Mouse (Mus musculus): ENCODE results near the gene Adh7. TPM values are rescaled to one million over a fixed set of nuclear protein-coding genes. Genes with fewer than 3 reads are reported as not detected.

Gene Adh7
- polyA plus RNA-seq, 1 experiment from 2014 or later, result 5.8 TPM

DNA sequence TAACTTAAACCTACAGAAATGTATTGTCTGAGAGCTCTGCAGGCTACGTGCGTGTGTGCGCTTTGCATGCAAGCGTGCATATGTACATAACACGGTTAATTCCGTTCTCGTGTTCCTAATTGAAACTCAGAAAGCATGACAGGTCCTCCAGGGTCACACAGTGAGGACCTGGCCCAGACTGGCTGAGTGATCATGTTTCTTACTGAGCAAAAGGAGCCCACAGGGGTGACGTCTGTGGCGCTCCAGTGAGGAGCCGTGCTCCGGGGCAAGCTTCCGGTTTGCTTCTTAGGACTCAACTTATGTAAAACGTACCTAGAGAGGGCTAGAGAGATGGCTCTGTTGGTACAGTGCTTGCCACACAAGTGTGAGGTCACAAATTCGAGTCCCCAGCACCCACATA is 20.5 kb upstream of the Adh7 start:
- no peak for DNase-seq (ENCODE audit: low read depth, low spot score)

GRCm38 (mm10) chr3:138197556-138197955 is 20.0 kb upstream of the Adh7 start:
- ATAC-seq, result peak; percentile 44
- in situ Hi-C loops (cut with MboI; ENCODE audit: low pct_unique_long_range_greater_than_20kb), result loop anchor here (5.0 to 25.0 kb wide), 5 partner anchors 40 to 990 kb away; no protein-coding TSS in a partner anchor
- ChIA-PET CTCF (interaction anchor here (0.8 to 5.1 kb wide), 38 partner anchors 9 to 418 kb away, joined by 3 to 92 read pairs (median 6); partner anchors contain the start of genes Adh5, Adh7 and Mttp), POLR2A (interaction anchor here (1.1 kb wide), 2 partner anchors 23 to 24 kb away, joined by 3 to 5 read pairs; no protein-coding TSS in a partner anchor)
- TF ChIP-seq CTCF (IDR thresholded peaks at IDR 0.05), result no peak
- no peaks in the 10 kb centered on the region for H3K27me3 ChIP-seq
- DNase-seq (ENCODE audit: low read depth, low spot score), result no peak

More for the DNA sequence above, 20.5 kb upstream of the Adh7 start:
- CTCF ChIA-PET, result interaction anchor here (0.7 to 5.1 kb wide), 20 partner anchors 9 to 242 kb away, joined by 3 to 92 read pairs (median 9); partner anchors contain the start of genes Adh7 and Mttp
- in situ Hi-C loops (cut with MboI; ENCODE audit: low pct_unique_long_range_greater_than_20kb), result loop anchor here (5.0 to 25.0 kb wide), 5 partner anchors 40 to 990 kb away; no protein-coding TSS in a partner anchor
- POLR2A ChIA-PET, result no interaction called here
- TF ChIP-seq CTCF (IDR thresholded peaks at IDR 0.05), result no peak
- no peak for ATAC-seq
- H3K27me3 ChIP-seq, result no peaks in the 10 kb centered on the region

- CTCF ChIA-PET, result interaction anchor here (0.6 to 5.1 kb wide), 46 partner anchors 10 to 419 kb away, joined by 3 to 92 read pairs (median 5); partner anchors contain the start of genes Adh5, Adh7 and Mttp
- ATAC-seq (peak; percentile 85), DNase-seq (ENCODE audit: low read depth, low spot score) (peak; percentile 75)
- peak; percentile 98 for TF ChIP-seq CTCF (IDR thresholded peaks at IDR 0.05)
- POLR2A ChIA-PET, result interaction anchor here (1.0 to 1.1 kb wide), 3 partner anchors 22 to 238 kb away, joined by 3 to 5 read pairs (median 3); no protein-coding TSS in a partner anchor
- H3K27me3 ChIP-seq, result no peaks in the 10 kb centered on the region
- in situ Hi-C loops (cut with MboI; ENCODE audit: low pct_unique_long_range_greater_than_20kb), result loop anchor here (5.0 to 25.0 kb wide), 5 partner anchors 39 to 989 kb away; no protein-coding TSS in a partner anchor
Observed at GRCm38 (mm10) chr3:138197973-138198721, 19.4 kb upstream of the Adh7 start.

DNA sequence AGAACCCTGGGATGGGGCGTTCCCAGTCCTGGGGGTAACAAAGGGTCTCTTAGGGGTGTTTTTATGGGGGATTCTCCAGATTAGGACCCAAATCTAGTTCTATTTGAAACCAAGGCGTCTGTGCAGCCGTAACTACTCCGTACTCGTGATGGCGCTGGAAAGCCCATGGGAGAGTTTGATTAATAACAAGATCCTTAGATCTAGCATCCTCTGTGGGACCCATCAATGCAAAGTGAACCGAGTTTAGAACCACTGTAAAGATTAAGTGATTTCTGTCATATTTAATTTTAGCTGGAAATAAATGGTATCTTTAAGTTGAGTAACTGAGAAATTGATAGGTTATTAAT is 18.9 kb upstream of the Adh7 start:
- no peaks in the 10 kb centered on the region for H3K27me3 ChIP-seq
- DNase-seq (ENCODE audit: low read depth, low spot score) (no peak), ATAC-seq (no peak)
- in situ Hi-C loops (cut with MboI; ENCODE audit: low pct_unique_long_range_greater_than_20kb), result loop anchor here (5.0 to 25.0 kb wide), 5 partner anchors 39 to 989 kb away; no protein-coding TSS in a partner anchor
- no peak for TF ChIP-seq CTCF (IDR thresholded peaks at IDR 0.05)
- CTCF ChIA-PET, result interaction anchor here (0.6 to 5.1 kb wide), 41 partner anchors 10 to 306 kb away, joined by 3 to 92 read pairs (median 5); partner anchors contain the start of genes Adh5, Adh7 and Mttp
- POLR2A ChIA-PET, result interaction anchor here (0.6 to 1.1 kb wide), 4 partner anchors 17 to 238 kb away, joined by 3 to 5 read pairs (median 3); no protein-coding TSS in a partner anchor

DNA sequence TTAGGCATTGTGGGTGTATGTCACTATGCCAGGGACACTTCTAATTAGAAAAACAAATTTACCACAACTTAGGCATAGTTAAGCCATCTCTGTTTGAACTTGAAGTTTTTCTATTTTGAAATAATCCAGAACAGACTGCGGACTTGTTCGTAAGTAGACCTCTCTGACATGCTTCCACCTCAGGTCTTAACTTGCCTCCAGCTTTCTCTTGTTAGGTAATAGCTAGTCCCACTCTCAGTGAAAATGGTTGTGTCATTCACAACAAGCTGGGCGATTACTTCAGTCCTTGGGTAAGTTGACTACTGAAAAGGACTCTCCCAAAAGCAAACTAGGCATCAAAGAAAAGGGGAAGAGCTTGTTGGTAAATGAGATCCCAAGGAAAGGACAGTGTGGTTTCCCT is 8.7 kb upstream of the Adh7 start:
- ATAC-seq, result no peak
- POLR2A ChIA-PET, result interaction anchor here (1.1 kb wide), 1 partner anchor 15 kb away, joined by 3 read pairs; the partner anchor contains the start of gene 4930579F01Rik
- CTCF ChIA-PET, result interaction anchor here (1.0 to 10.9 kb wide), 3 partner anchors 9 to 196 kb away, joined by 3 to 92 read pairs (median 3); partner anchors contain the start of gene Adh7
- H3K27me3 ChIP-seq, result no peaks in the 10 kb centered on the region
- TF ChIP-seq CTCF (IDR thresholded peaks at IDR 0.05), result no peak
- DNase-seq (ENCODE audit: low read depth, low spot score), result no peak
- in situ Hi-C loops (cut with MboI; ENCODE audit: low pct_unique_long_range_greater_than_20kb), result no loop called here

- DNase-seq (ENCODE audit: low read depth, low spot score), result no peak
- no peak for TF ChIP-seq CTCF (IDR thresholded peaks at IDR 0.05)
- ChIA-PET CTCF (interaction anchor here (0.9 to 10.9 kb wide), 5 partner anchors 7 to 19 kb away, joined by 3 to 92 read pairs (median 9); no protein-coding TSS in a partner anchor), POLR2A (interaction anchor here (0.6 kb wide), 1 partner anchor 99 kb away, joined by 3 read pairs; no protein-coding TSS in a partner anchor)
- H3K27me3 ChIP-seq, result no peaks in the 10 kb centered on the region
- in situ Hi-C loops (cut with MboI; ENCODE audit: low pct_unique_long_range_greater_than_20kb), result no loop called here
- no peak for ATAC-seq
Observed at GRCm38 (mm10) chr3:138210432-138211075, 7.0 kb upstream of the Adh7 start.

GRCm38 (mm10) chr3:138212431-138212951 is 5.1 kb upstream of the Adh7 start:
- ChIA-PET POLR2A (no interaction called here), CTCF (interaction anchor here (1.5 to 10.9 kb wide), 7 partner anchors 9 to 219 kb away, joined by 4 to 92 read pairs (median 9); no protein-coding TSS in a partner anchor)
- peak; percentile 72 for DNase-seq (ENCODE audit: low read depth, low spot score)
- peak; percentile 83 for ATAC-seq
- in situ Hi-C loops (cut with MboI; ENCODE audit: low pct_unique_long_range_greater_than_20kb), result no loop called here
- H3K27me3 ChIP-seq, result no peaks in the 10 kb centered on the region
- TF ChIP-seq CTCF (IDR thresholded peaks at IDR 0.05), result no peak

- no peak for DNase-seq (ENCODE audit: low read depth, low spot score)
- POLR2A ChIA-PET, result interaction anchor here (0.6 kb wide), 2 partner anchors 16 to 153 kb away, joined by 3 read pairs; no protein-coding TSS in a partner anchor
- TF ChIP-seq CTCF (IDR thresholded peaks at IDR 0.05), result no peak
- in situ Hi-C loops (cut with MboI; ENCODE audit: low pct_unique_long_range_greater_than_20kb), result no loop called here
- CTCF ChIA-PET, result interaction anchor here (0.7 to 10.9 kb wide), 6 partner anchors 12 to 193 kb away, joined by 3 to 92 read pairs (median 3); no protein-coding TSS in a partner anchor
- H3K27me3 ChIP-seq, result no peaks in the 10 kb centered on the region
- no peak for ATAC-seq
Observed at GRCm38 (mm10) chr3:138215395-138215989, 2.1 kb upstream of the Adh7 start.

- no peak for ATAC-seq
- no peaks in the 10 kb centered on the region for H3K27me3 ChIP-seq
- DNase-seq (ENCODE audit: low read depth, low spot score), result no peak
- TF ChIP-seq CTCF (IDR thresholded peaks at IDR 0.05), result no peak
- POLR2A ChIA-PET, result interaction anchor here (0.6 kb wide), 2 partner anchors 17 to 153 kb away, joined by 3 read pairs; no protein-coding TSS in a partner anchor
- CTCF ChIA-PET, result interaction anchor here (0.7 to 10.9 kb wide), 8 partner anchors 11 to 193 kb away, joined by 3 to 92 read pairs (median 4); no protein-coding TSS in a partner anchor
- in situ Hi-C loops (cut with MboI; ENCODE audit: low pct_unique_long_range_greater_than_20kb), result no loop called here
Observed at GRCm38 (mm10) chr3:138216091-138216490, 1.5 kb upstream of the Adh7 start.
